ENCODE assay signal across 24 mouse cellular contexts in genomic region chr14:16312599-16312998, GRCm38 (mm10).
"Had no signal": no experiment of that assay in that cellular context is flagged by ENCODE, and none has a peak within 500 bp of the region (broad histone marks: within the 10 kb centered on the region; RNA-seq: fewer than 3 reads in every experiment).

No protein-coding gene starts in this region.

- H3K27ac ChIP-seq: heart, adult 2 months; heart, embryonic 13.5 days; heart, embryonic 15.5 days; hindbrain, embryonic 13.5 days; hindbrain, embryonic 15.5 days; hindbrain, postnatal 0 days; kidney, postnatal 0 days; limb, embryonic 13.5 days; limb, embryonic 15.5 days; liver, embryonic 13.5 days had no signal

- DNase-seq: gastrocnemius, adult 2 months; gastrocnemius, postnatal 10 days; gastrocnemius, postnatal 36 days; heart, adult 11 months; heart, adult 2 months; heart, postnatal 14 days; heart, postnatal 36 days; kidney, adult 18-20 months; kidney, adult 8-10 months; kidney, postnatal 14 days; kidney, postnatal 36 days; layer of hippocampus, adult 9-11 months; layer of hippocampus, postnatal 36 days; left cerebral cortex, postnatal 4 days; liver, embryonic 13.5 days had no signal

- H3K9ac ChIP-seq: heart, embryonic 13.5 days; heart, embryonic 15.5 days; hindbrain, embryonic 13.5 days; hindbrain, embryonic 15.5 days; limb, embryonic 13.5 days; limb, embryonic 15.5 days; liver, embryonic 13.5 days had no signal

- H3K4me1 ChIP-seq: hindbrain, embryonic 15.5 days had no signal

- H3K27me3 ChIP-seq: heart, embryonic 13.5 days; heart, embryonic 15.5 days; hindbrain, embryonic 13.5 days; hindbrain, embryonic 15.5 days; limb, embryonic 13.5 days; limb, embryonic 15.5 days; liver, embryonic 13.5 days had no signal

- ATAC-seq: hindbrain, postnatal 0 days had no signal

- H3K36me3 ChIP-seq: hindbrain, embryonic 13.5 days; hindbrain, embryonic 15.5 days; limb, embryonic 15.5 days had no signal

- H3K9me3 ChIP-seq: heart, embryonic 13.5 days; heart, embryonic 15.5 days; hindbrain, embryonic 13.5 days; hindbrain, embryonic 15.5 days; limb, embryonic 13.5 days; limb, embryonic 15.5 days; liver, embryonic 13.5 days had no signal

- H3K4me2 ChIP-seq: heart, embryonic 11.5 days; heart, embryonic 13.5 days; heart, embryonic 15.5 days; hindbrain, embryonic 13.5 days; hindbrain, embryonic 15.5 days; limb, embryonic 13.5 days; limb, embryonic 15.5 days; liver, embryonic 13.5 days had no signal

- H3K4me3 ChIP-seq: gastrocnemius, adult 2 months; heart, adult 2 months; heart, embryonic 13.5 days; heart, embryonic 15.5 days; hindbrain, embryonic 13.5 days; hindbrain, embryonic 15.5 days; limb, embryonic 13.5 days; limb, embryonic 15.5 days; liver, embryonic 13.5 days had no signal
